Mouse (Mus musculus): ENCODE measurements around the gene Pdcl.

DNA sequence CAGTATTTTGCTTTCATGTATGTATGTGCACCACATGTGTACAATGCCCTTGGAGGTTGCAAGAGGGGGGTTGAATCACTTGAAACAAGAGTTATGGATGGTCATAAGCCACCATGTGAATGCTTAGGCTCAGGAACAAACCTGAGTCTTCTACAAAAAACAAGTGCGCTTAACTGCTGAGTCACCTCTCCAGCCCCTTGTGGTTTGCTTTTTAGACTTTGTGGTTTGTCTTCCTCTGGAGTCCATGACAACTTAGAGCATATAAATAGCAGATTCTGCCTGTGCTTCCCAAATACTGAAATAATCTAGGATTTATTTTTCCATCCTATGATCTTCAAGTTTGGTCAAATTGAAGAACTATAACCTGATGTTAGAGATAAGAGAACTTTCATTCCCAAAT, 16.9 kb upstream of the Pdcl start:
- no peak for TF ChIP-seq CTCF (IDR thresholded peaks at IDR 0.05; ENCODE audit: borderline replicate concordance, insufficient read depth, low read depth, low read length)
- TF ChIP-seq POLR2A (IDR thresholded peaks at IDR 0.05; ENCODE audit: borderline replicate concordance, insufficient read depth, low read length) = no peak

All from cerebellum, adult 2 months (tissue).